Mouse (Mus musculus) T-helper 2 cell (primary cell): ENCODE measurements around the gene Ntm.

Experiments
- in situ Hi-C: fragments of 300-600 bp; cut with MboI, MseI; formaldehyde crosslinking; loops from one replicate; pipeline ENCODE4 v1.15.1; 2025; ENCODE audit warnings: high pct_unique_total_duplicates

Ntm gene

GRCm38 (mm10) chr9:29594537-29595294 lies 368.2 kb downstream of the Ntm start:
- in situ Hi-C loops = no loop called here

GRCm38 (mm10) chr9:29587376-29587775 lies 375.6 kb downstream of the Ntm start:
- in situ Hi-C loops = no loop called here

GRCm38 (mm10) chr9:29586381-29586770 lies 376.6 kb downstream of the Ntm start:
- in situ Hi-C loops = no loop called here

GRCm38 (mm10) chr9:29585746-29586380 lies 377.1 kb downstream of the Ntm start:
- in situ Hi-C loops = no loop called here

- in situ Hi-C loops = no loop called here
These were observed 384.7 kb downstream of the Ntm start for GRCm38 (mm10) chr9:29578226-29578625.

- in situ Hi-C loops = no loop called here
These were observed 386.8 kb downstream of the Ntm start for GRCm38 (mm10) chr9:29576051-29576533.

- in situ Hi-C loops = no loop called here
These were observed 388.4 kb downstream of the Ntm start for GRCm38 (mm10) chr9:29574548-29574947.

GRCm38 (mm10) chr9:29568571-29568970 lies 394.4 kb downstream of the Ntm start:
- in situ Hi-C loops = no loop called here

- in situ Hi-C loops = no loop called here
These were observed 400.4 kb downstream of the Ntm start for GRCm38 (mm10) chr9:29562419-29563071.

GRCm38 (mm10) chr9:29558915-29559314 lies 404.0 kb downstream of the Ntm start:
- in situ Hi-C loops = no loop called here

GRCm38 (mm10) chr9:29550582-29550981 lies 412.4 kb downstream of the Ntm start:
- in situ Hi-C loops = no loop called here

- in situ Hi-C loops = no loop called here
These were observed 412.8 kb downstream of the Ntm start for GRCm38 (mm10) chr9:29550107-29550506.

- in situ Hi-C loops = no loop called here
These were observed 426.5 kb downstream of the Ntm start for GRCm38 (mm10) chr9:29536415-29536814.

- in situ Hi-C loops = no loop called here
These were observed 428.2 kb downstream of the Ntm start for GRCm38 (mm10) chr9:29534773-29535172.

- in situ Hi-C loops = no loop called here
These were observed 428.6 kb downstream of the Ntm start for GRCm38 (mm10) chr9:29534304-29534703.

GRCm38 (mm10) chr9:29533556-29533955 lies 429.4 kb downstream of the Ntm start:
- in situ Hi-C loops = no loop called here

GRCm38 (mm10) chr9:29531147-29531917 lies 431.6 kb downstream of the Ntm start:
- in situ Hi-C loops = no loop called here

- in situ Hi-C loops = no loop called here
These were observed 438.8 kb downstream of the Ntm start for GRCm38 (mm10) chr9:29524109-29524508.

- in situ Hi-C loops = no loop called here
These were observed 439.7 kb downstream of the Ntm start for GRCm38 (mm10) chr9:29523221-29523620.

- in situ Hi-C loops = no loop called here
These were observed 443.8 kb downstream of the Ntm start for GRCm38 (mm10) chr9:29519181-29519580.

- in situ Hi-C loops = no loop called here
These were observed 446.3 kb downstream of the Ntm start for GRCm38 (mm10) chr9:29516688-29517087.
